Mouse (Mus musculus): ENCODE data around the gene Mical3.

DNA sequence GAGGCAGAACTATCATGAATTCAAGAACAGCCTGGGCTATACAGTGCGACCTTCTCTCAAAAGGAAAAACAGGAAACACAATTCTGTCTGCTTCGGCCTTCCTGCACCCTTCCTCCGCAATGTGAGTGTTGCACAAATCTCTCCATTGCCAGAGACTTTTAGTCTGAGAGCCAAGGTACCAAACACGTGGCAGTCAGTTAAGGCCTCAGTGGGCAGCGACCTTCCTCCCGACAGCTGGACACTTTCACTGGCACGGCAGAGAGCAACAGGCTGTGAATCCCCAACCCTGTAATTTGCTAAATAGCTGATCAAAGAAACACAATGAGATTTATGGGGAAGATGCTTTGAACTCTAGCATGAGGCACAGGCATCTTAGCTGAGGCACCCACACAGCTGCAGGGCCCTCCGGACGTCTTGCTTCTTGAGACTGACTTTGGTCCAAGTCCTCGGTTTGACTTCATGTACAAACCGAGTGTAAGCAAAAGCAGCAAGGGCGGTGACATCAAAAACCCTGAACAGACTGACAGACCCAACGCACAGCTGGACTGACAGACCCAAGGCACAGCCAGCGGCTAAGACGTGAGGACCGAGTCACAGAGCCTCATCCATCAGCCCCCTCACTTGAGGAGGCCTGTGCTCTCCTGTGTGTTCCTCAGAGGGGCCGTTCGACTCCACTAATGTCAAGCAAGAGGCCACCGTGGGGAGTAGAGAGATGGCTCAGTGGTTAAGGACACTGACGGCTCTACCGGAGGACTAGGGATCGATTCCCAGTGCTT lies 73.4 kb downstream of the Mical3 start:
- TF ChIP-seq CTCF (IDR thresholded peaks at IDR 0.05; ENCODE audit: control insufficient read depth, insufficient read depth, insufficient read length): no peak
- TF ChIP-seq MYOG (IDR thresholded peaks at IDR 0.05; ENCODE audit: control insufficient read depth, extremely low read depth, insufficient read length): no peak
- TF ChIP-seq USF1 (IDR thresholded peaks at IDR 0.05; ENCODE audit: low read depth): no peak
- no peak for TF ChIP-seq MAX (IDR thresholded peaks at IDR 0.05)

All from C2C12 (cell line).